Mouse (Mus musculus): ENCODE measurements around the gene Sycp3. TPM values are rescaled to one million over a fixed set of nuclear protein-coding genes. Genes with fewer than 3 reads are reported as not detected.
"Not testable (repeated sequence)": the region's sequence is repeated elsewhere in the genome, so short reads cannot be mapped to it uniquely, and the experiment has no call there.

Gene Sycp3
- polyA plus RNA-seq, 1 experiment from 2014 or later: not detected

GRCm38 (mm10) chr10:88504481-88504880 is 45.1 kb downstream of the Sycp3 start:
- no peaks in the 10 kb centered on the region; the same call in 1 of the 2 replicates for H3K4me1 ChIP-seq (ENCODE audit: control insufficient read depth, insufficient read depth, low read length)
- 66% methylated on average over 3 of the region's 3 CpGs for WGBS
- no peak overlapping the region for H3K4me3 ChIP-seq (ENCODE audit: low read depth, low read length)
- H3K27me3 ChIP-seq (ENCODE audit: control insufficient read depth, insufficient read depth, low read length): no peaks in the 10 kb centered on the region
- no peak for DNase-seq (ENCODE audit: low spot score)
- ATAC-seq (ENCODE audit: insufficient read depth, low FRiP score, low TSS enrichment): no peak
- H3K27ac ChIP-seq (ENCODE audit: low read depth, low read length): no peak overlapping the region
- no peaks in the 10 kb centered on the region for H3K9me3 ChIP-seq (ENCODE audit: control insufficient read depth, low read length)
- H3K9ac ChIP-seq (ENCODE audit: low read length): no peak overlapping the region
- no peak overlapping the region for H3K4me2 ChIP-seq (ENCODE audit: low read depth)
- no peaks in the 10 kb centered on the region for H3K36me3 ChIP-seq (ENCODE audit: control insufficient read depth, insufficient read depth, low read length)

GRCm38 (mm10) chr10:88505256-88505655 is 45.9 kb downstream of the Sycp3 start:
- Histone ChIP-seq H3K4me2 (ENCODE audit: low read depth) (no peak overlapping the region), H3K27ac (ENCODE audit: low read depth, low read length) (no peak overlapping the region), H3K4me3 (ENCODE audit: low read depth, low read length) (no peak overlapping the region), H3K36me3 (ENCODE audit: control insufficient read depth, insufficient read depth, low read length) (no peaks in the 10 kb centered on the region), H3K27me3 (ENCODE audit: control insufficient read depth, insufficient read depth, low read length) (no peaks in the 10 kb centered on the region), H3K9ac (ENCODE audit: low read length) (no peak overlapping the region), H3K4me1 (ENCODE audit: control insufficient read depth, insufficient read depth, low read length) (no peaks in the 10 kb centered on the region; the same call in 1 of the 2 replicates), H3K9me3 (ENCODE audit: control insufficient read depth, low read length) (no peaks in the 10 kb centered on the region)
- ATAC-seq (ENCODE audit: insufficient read depth, low FRiP score, low TSS enrichment): no peak
- WGBS: 74% methylated on average over 5 of the region's 5 CpGs
- DNase-seq (ENCODE audit: low spot score): no peak

- Histone ChIP-seq H3K4me3 (ENCODE audit: low read depth, low read length) (no peak overlapping the region), H3K9ac (ENCODE audit: low read length) (no peak overlapping the region), H3K36me3 (ENCODE audit: control insufficient read depth, insufficient read depth, low read length) (no peaks in the 10 kb centered on the region), H3K4me2 (ENCODE audit: low read depth) (no peak overlapping the region), H3K4me1 (ENCODE audit: control insufficient read depth, insufficient read depth, low read length) (no peaks in the 10 kb centered on the region), H3K9me3 (ENCODE audit: control insufficient read depth, low read length) (no peaks in the 10 kb centered on the region), H3K27me3 (ENCODE audit: control insufficient read depth, insufficient read depth, low read length) (no peaks in the 10 kb centered on the region), H3K27ac (ENCODE audit: low read depth, low read length) (no peak overlapping the region)
- DNase-seq (ENCODE audit: low spot score): no peak
- no peak for ATAC-seq (ENCODE audit: insufficient read depth, low FRiP score, low TSS enrichment)
- 82% methylated on average over 7 of the region's 7 CpGs for WGBS
Measured at GRCm38 (mm10) chr10:88507691-88508143, 48.3 kb downstream of the Sycp3 start.

GRCm38 (mm10) chr10:88510503-88511271 is 51.3 kb downstream of the Sycp3 start:
- Histone ChIP-seq H3K27me3 (ENCODE audit: control insufficient read depth, insufficient read depth, low read length) (no peaks in the 10 kb centered on the region), H3K4me1 (ENCODE audit: control insufficient read depth, insufficient read depth, low read length) (no peaks in the 10 kb centered on the region), H3K4me2 (ENCODE audit: low read depth) (no peak overlapping the region), H3K9me3 (ENCODE audit: control insufficient read depth, low read length) (no peaks in the 10 kb centered on the region), H3K9ac (ENCODE audit: low read length) (no peak overlapping the region), H3K36me3 (ENCODE audit: control insufficient read depth, insufficient read depth, low read length) (no peaks in the 10 kb centered on the region), H3K4me3 (ENCODE audit: low read depth, low read length) (no peak overlapping the region), H3K27ac (ENCODE audit: low read depth, low read length) (no peak overlapping the region)
- ATAC-seq (ENCODE audit: insufficient read depth, low FRiP score, low TSS enrichment) (no peak), DNase-seq (ENCODE audit: low spot score) (no peak)
- WGBS: 76% methylated on average over 12 of the region's 12 CpGs

GRCm38 (mm10) chr10:88511355-88511754 is 52.0 kb downstream of the Sycp3 start:
- H3K9me3 ChIP-seq (ENCODE audit: control insufficient read depth, low read length): no peaks in the 10 kb centered on the region
- 92% methylated on average over 9 of the region's 9 CpGs for WGBS
- no peak overlapping the region for H3K4me3 ChIP-seq (ENCODE audit: low read depth, low read length)
- H3K4me2 ChIP-seq (ENCODE audit: low read depth): no peak overlapping the region
- H3K27me3 ChIP-seq (ENCODE audit: control insufficient read depth, insufficient read depth, low read length): no peaks in the 10 kb centered on the region
- DNase-seq (ENCODE audit: low spot score) (no peak), ATAC-seq (ENCODE audit: insufficient read depth, low FRiP score, low TSS enrichment) (no peak)
- H3K4me1 ChIP-seq (ENCODE audit: control insufficient read depth, insufficient read depth, low read length): no peaks in the 10 kb centered on the region
- no peaks in the 10 kb centered on the region for H3K36me3 ChIP-seq (ENCODE audit: control insufficient read depth, insufficient read depth, low read length)
- no peak overlapping the region for H3K27ac ChIP-seq (ENCODE audit: low read depth, low read length)
- no peak overlapping the region for H3K9ac ChIP-seq (ENCODE audit: low read length)

GRCm38 (mm10) chr10:88513574-88514135 is 54.3 kb downstream of the Sycp3 start:
- Histone ChIP-seq H3K36me3 (ENCODE audit: control insufficient read depth, insufficient read depth, low read length) (no peaks in the 10 kb centered on the region), H3K9ac (ENCODE audit: low read length) (no peak overlapping the region), H3K27ac (ENCODE audit: low read depth, low read length) (no peak overlapping the region), H3K9me3 (ENCODE audit: control insufficient read depth, low read length) (no peaks in the 10 kb centered on the region), H3K27me3 (ENCODE audit: control insufficient read depth, insufficient read depth, low read length) (no peaks in the 10 kb centered on the region), H3K4me2 (ENCODE audit: low read depth) (no peak overlapping the region), H3K4me3 (ENCODE audit: low read depth, low read length) (no peak overlapping the region), H3K4me1 (ENCODE audit: control insufficient read depth, insufficient read depth, low read length) (no peaks in the 10 kb centered on the region)
- 73% methylated on average over 8 of the region's 8 CpGs for WGBS
- no peak for DNase-seq (ENCODE audit: low spot score)
- no peak for ATAC-seq (ENCODE audit: insufficient read depth, low FRiP score, low TSS enrichment)

- Histone ChIP-seq H3K27me3 (ENCODE audit: control insufficient read depth, insufficient read depth, low read length) (no peaks in the 10 kb centered on the region), H3K36me3 (ENCODE audit: control insufficient read depth, insufficient read depth, low read length) (no peaks in the 10 kb centered on the region), H3K4me2 (ENCODE audit: low read depth) (no peak overlapping the region), H3K9me3 (ENCODE audit: control insufficient read depth, low read length) (no peaks in the 10 kb centered on the region), H3K9ac (ENCODE audit: low read length) (no peak overlapping the region), H3K4me3 (ENCODE audit: low read depth, low read length) (no peak overlapping the region), H3K4me1 (ENCODE audit: control insufficient read depth, insufficient read depth, low read length) (no peaks in the 10 kb centered on the region), H3K27ac (ENCODE audit: low read depth, low read length) (no peak overlapping the region)
- DNase-seq (ENCODE audit: low spot score) (no peak), ATAC-seq (ENCODE audit: insufficient read depth, low FRiP score, low TSS enrichment) (no peak)
- 63% methylated on average over 2 of the region's 2 CpGs for WGBS
Measured at GRCm38 (mm10) chr10:88514495-88514894, 55.1 kb downstream of the Sycp3 start.

- H3K9me3 ChIP-seq (ENCODE audit: control insufficient read depth, low read length); H3K4me1 ChIP-seq (ENCODE audit: control insufficient read depth, insufficient read depth, low read length); DNase-seq (ENCODE audit: low spot score); H3K4me2 ChIP-seq (ENCODE audit: low read depth); H3K36me3 ChIP-seq (ENCODE audit: control insufficient read depth, insufficient read depth, low read length); H3K27ac ChIP-seq (ENCODE audit: low read depth, low read length); H3K27me3 ChIP-seq (ENCODE audit: control insufficient read depth, insufficient read depth, low read length); ATAC-seq (ENCODE audit: insufficient read depth, low FRiP score, low TSS enrichment); H3K4me3 ChIP-seq (ENCODE audit: low read depth, low read length); H3K9ac ChIP-seq (ENCODE audit: low read length): not testable (repeated sequence)
- 88% methylated on average over 6 of the region's 7 CpGs for WGBS
Measured at GRCm38 (mm10) chr10:88515049-88515448, 55.7 kb downstream of the Sycp3 start.

GRCm38 (mm10) chr10:88522795-88523194 is 63.4 kb downstream of the Sycp3 start:
- no peak overlapping the region for H3K9ac ChIP-seq (ENCODE audit: low read length)
- no peak overlapping the region for H3K27ac ChIP-seq (ENCODE audit: low read depth, low read length)
- no peak overlapping the region for H3K4me2 ChIP-seq (ENCODE audit: low read depth)
- ATAC-seq (ENCODE audit: insufficient read depth, low FRiP score, low TSS enrichment) (no peak), DNase-seq (ENCODE audit: low spot score) (no peak)
- no peaks in the 10 kb centered on the region for H3K27me3 ChIP-seq (ENCODE audit: control insufficient read depth, insufficient read depth, low read length)
- no peaks in the 10 kb centered on the region for H3K36me3 ChIP-seq (ENCODE audit: control insufficient read depth, insufficient read depth, low read length)
- WGBS: 92% methylated on average over 8 of the region's 8 CpGs
- H3K4me3 ChIP-seq (ENCODE audit: low read depth, low read length): no peak overlapping the region
- H3K4me1 ChIP-seq (ENCODE audit: control insufficient read depth, insufficient read depth, low read length): no peaks in the 10 kb centered on the region
- H3K9me3 ChIP-seq (ENCODE audit: control insufficient read depth, low read length): no peaks in the 10 kb centered on the region
